Mouse (Mus musculus) spleen, adult 18-20 months (tissue): Measurements from ENCODE around the gene Tbc1d22a.

Experiments used
- DNase-seq, 2 experiments: peaks; one replicate each; pipeline ENCODE4 v3.0.0; 2022; ENCODE audit warnings: mixed read lengths in 2 of 2

Tbc1d22a gene

DNA sequence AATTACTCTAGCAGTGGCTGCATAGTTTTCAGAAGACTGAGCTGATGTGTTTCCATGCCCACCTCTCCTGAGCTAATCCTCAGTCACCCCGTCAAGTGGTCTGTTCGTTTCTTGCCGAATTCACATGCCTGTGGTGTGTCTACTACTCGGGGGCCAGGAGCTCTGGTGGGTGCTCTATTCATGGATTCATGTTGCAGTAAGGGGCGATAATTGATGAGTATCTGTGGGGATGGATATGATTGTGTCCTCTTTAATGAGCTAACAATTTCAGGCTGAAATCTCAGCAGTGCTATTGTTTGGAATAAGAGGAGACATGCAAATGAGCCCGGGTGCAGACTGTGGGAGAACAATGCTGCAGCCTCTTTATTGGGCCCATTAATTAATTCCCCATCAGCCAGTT, 201.7 kb downstream of the Tbc1d22a start:
- no peak for DNase-seq

DNA sequence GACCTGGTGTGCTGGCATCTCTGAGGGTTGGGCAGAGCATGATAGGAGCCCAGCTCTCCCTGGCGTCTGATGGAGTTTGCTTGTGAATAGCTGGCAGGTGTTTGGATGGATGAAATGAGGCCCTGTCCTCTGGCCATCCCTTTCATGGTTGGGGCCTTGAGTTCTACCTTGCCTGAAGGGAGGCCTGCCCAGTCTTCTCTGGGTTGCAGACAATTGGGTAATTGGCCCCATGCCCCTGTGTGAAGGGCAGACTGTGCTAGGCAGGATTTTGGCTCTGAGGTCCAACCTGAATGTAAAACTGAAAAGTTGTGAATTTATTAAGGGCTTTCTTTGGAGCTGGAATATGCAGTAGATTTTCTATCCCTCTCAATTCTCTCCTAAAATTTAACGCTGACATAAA, 204.2 kb downstream of the Tbc1d22a start:
- no peak for DNase-seq

DNA sequence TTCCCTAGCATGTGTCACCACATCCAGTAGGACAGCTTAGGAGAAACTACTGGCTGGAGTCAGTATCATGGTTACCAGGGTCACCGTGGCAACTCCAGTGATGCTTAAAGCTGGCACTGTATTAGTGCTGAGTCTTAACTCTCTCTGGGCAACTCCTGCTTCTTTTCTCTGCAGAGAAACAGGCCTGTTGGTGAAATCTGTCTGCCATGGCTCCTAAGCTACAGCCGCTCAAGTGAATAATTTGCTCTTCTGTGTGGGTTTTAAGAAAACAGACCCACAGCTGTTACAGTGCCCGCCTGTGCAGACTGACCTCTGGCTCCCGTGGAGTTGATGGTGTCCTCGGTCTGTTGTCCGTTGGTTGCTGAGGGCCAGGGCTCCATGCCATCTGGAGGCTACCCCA, 205.4 kb downstream of the Tbc1d22a start:
- no peak for DNase-seq

DNA sequence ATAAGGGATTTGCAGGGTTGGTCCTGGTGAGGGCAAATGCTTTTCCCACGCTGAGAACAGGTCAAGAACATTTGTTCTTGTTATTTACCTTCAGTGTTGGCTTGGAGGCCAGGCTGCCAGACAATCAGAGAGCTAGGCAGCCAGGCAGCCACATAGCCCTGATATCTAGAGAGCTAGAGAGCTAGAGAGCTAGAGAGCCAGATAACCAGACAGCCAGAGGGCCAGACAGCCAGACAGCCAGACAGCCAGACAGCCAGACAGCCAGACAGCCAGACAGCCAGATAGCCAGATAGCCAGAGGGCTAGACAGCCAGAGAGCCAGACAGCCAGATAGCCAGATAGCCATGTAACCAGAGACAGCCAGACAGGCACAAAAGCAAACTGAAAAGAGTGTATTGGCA, 208.6 kb downstream of the Tbc1d22a start:
- no peak for DNase-seq

DNA sequence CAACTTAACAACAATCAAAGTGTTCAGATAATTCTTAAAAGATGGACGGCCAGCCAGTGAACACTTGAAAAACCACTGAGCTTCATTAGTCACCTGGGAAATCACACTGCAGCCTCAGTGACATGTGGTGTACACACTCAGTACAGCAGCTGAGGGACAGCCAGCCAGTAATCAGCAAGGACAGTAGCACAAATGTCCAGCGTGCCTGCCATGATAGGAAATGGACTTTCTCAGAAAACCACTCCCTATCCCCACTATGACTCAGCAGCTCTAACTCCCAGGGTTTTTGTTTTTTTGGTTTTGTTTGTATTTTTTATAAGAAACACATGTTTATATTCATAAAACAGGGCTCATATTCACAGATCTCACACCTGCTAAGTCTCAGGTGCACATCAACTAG, 209.6 kb downstream of the Tbc1d22a start:
- no peak for DNase-seq

DNA sequence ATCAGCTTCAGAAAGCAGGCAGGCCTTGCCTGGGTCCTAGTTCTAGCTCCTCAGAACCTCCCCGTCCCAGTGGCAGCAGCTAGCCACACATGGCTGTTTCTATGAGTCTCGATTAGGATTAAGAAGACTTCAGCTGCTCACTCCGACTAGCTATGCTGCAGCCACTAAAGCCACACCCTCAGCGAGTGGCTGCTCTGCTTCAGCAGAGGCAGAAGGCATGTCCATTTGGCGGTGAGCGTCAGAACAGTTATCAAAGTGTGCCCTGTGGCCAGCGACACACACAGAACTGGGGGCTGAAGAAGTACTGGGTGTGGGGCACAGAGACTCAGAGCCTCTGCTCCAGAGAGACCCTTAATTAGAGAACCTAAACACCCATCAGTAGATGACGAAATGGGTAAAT, 210.7 kb downstream of the Tbc1d22a start:
- DNase-seq = no peak

DNA sequence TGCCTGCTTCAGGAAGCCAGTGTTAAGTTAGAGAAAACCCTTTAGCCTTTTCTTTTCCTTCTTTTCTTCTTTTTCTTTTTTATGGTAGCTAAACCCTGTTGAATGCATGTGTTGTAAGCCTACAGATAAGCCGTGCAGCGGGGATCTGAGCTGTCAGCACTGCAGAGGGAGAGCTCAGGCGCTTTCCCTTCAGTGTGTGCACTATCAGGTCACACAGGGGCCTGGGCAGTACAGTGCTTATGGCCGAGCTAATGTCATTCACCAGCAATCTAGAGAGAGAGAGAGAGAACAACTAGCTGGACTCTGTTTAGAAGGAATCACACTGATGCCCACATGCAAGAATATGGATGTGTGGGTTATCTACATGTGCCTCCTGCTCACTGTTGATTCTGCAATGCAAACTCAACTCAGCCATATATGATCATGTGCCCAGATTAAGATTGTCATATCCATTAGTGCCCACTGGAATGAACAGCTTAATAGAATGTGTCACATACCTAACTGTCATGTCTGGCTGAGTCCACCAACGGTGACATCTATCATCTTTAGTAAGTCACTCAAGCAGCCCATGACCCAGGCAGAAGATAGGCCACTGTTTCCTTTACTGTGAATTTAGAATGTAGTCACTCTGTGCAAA, 212.2 kb downstream of the Tbc1d22a start:
- no peak for DNase-seq

DNA sequence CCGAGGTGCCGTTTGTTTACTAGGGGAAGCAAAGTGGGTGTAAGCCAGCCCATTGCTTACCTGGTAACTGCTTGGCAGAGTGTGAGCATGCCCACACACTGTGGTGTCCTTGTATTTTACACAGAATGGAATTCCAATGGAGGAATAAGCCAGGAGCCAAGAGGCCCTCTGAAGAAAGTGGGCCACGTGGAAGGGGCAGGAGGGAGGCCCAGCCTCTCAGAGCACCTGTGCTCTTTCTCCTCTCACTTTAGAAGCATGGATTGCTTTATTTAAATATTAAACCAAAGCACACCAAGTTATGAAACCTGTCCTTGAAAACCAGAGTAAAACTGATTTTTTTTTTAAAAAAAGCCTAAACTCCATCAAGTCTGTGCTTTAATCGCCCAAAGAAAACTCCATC, 213.2 kb downstream of the Tbc1d22a start:
- DNase-seq = no peak

DNA sequence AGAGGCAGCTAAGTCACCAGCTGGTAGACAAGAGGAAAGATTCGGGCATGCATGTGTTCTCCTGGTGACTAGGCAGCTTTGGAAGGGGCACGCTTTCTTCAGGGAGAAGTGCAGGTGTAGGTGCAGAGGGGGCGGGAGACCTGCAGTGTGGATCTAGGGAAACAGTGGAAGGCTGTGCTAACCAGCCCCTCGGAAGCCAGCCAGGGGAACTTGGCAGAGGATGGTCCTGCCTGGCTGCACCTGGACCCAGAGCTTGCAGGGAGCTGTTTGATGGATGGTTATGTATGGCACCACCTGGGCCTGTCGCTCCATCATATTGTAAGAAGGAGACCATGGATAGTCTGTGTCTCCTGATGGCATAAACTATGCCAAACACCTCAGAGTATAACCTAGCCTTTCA, 214.2 kb downstream of the Tbc1d22a start:
- DNase-seq = no peak

DNA sequence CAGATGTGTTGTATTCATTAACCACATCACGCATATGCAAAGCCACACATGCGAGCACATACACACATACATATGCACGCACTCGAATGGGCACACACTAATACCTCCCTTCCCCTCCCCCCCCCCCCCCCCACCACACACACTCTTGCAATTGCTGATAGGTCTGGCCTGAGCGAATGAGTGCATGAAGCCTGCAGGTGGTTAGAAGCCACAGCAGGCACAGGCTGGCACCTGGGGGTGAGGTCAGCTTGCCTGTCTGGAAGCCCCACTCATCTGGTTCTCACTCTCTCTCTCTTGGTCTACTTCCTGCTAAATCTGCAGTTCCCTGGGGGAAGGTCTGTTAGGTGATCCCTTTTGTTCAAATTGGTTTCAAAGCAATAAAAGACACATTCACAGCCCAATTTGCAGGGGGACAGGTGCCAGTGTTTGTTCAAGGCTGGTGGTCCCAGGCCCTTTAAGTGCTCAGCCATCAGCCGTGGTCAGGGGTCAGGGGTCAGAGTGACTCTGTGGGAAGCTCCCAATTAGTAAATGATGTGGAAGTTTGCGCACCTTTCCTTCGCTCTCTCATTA, 215.6 kb downstream of the Tbc1d22a start:
- no peak for DNase-seq

DNA sequence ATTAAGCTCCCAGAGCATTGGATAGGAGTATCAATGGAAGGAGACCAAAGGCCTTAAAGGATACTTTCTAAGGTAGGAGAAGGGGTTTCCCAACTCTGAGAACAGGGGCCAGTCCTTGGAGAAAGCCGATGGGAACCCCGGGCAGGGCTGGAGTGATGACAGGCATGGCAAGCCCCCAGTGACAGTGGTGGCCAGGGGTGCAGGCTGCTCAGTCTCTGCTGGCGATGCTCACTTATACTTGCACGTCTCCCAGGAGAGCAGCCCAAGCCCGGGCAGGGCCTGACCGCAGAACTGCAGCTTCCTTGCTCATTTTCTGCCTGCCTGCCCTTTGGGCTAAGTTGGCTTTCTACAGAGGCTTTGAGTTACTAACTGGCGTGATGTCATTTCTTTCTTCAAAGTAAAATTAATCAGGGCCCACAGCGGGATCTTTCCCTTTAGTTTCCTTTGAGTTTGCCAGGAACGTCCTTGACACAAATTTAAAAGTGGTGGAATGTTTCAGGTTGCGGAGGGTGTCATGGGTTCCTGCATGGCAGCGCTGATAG, 217.4 kb downstream of the Tbc1d22a start:
- no peak for DNase-seq

DNA sequence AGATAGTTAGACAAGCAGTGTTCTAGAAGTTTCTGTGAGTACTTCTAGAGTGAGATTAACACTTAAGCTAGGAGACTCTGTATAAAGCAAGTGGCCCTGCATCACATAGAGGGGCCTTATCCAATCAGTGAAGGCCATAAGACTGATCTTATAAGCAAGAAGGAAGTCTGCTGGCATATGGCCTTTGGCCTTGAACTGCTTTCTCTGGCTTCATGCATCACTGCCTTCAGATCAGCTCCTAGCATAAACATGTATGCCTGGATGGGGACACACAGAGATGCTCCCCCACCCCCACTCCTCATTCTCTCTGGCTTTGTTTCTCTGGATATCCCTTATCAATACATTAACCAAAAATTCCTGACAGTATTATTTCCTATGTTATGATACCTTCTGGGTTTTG, 218.5 kb downstream of the Tbc1d22a start:
- no peak for DNase-seq

DNA sequence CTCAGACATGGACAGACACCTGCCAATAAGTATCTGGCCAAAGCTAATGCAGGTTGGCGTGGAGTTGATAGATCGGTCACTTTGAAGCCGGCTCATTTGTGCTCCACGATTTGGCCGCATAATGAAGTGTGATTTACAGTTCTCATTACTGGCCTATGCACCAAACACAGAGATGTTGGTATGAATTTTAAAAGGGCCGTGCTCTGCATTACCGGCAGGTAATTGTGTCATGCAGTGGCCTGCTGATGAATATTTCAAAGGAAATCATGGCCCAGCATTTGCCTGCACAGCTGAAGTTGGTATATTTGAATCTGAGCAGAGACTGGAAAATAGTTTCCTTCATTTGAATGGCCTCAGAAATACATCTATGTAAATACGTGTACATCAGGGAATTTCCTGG, 219.1 kb downstream of the Tbc1d22a start:
- no peak for DNase-seq

DNA sequence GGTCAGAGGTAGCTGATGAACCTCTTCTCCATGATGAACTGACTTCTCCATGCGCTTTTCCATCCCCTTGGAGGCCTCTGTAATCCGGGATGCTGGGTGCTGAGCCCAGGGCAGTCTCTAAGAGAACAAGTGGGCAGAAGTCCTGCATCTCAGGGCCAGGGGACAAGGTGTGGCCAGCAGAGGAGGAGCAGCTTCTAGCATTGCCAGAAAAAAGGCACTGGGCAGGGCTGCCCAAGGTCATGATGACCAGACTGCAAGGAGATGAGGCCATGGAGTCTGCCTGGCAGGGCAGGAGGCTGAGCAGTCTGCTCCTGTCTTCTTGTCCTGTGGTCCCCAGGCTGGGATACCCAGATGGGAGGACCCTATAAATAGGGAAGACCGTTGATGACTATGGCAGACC, 220.0 kb downstream of the Tbc1d22a start:
- no peak for DNase-seq

DNA sequence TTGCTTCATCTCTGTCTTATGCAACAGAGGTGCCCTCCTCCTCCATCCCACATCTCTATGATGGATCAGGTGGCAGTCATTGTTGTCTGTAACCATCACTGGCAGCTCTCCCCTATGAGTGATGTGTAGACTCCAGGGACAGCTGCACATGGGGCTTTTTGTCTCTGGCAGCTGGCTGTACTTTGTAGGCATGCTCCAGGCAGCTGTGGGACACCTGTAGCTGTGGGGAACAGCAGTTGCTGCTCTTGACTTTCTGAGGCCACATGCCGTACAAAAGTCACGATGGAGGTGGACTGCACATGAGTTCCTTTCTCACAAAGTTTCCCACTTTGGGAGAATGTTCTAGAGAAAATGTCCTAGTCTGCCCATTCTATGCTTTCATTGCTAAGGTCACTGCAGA, 223.1 kb downstream of the Tbc1d22a start:
- no peak for DNase-seq

DNA sequence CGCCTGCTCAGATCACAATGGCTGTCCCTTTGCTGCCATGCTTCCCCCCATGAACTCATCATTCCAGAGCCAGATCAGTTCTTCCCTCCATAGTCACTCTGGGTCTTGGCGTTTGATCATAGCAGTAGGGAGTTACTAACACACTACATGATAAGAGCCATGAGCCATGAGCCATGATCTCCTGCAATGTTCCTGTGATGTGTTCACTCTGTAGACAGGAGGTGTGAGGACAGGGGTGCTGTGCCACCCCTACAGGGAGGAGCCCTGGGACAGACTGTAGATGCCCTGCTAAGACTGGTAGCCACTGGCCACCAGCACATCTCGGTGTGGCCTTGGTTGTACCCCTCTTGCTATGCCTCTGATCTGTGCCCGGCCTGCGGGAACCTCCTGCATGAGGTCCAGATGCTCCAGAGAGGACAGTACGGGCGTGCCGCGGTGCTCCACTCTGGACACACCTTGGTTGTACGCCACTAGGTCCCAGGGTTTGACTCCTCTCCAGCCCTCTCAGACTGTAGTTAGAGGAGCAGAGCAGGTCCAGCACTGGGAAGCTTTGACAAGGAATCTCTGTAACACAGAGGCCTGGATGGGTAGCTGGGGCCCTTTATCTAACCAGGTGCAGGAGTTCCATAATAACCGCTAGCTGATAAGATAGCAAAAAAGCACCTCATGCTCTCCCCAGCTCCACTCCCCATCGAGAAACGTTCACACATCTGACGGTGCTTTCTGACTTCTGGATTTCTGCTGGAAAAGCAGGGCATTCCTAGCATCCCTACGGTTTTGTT, 224.9 kb downstream of the Tbc1d22a start:
- DNase-seq = no peak

DNA sequence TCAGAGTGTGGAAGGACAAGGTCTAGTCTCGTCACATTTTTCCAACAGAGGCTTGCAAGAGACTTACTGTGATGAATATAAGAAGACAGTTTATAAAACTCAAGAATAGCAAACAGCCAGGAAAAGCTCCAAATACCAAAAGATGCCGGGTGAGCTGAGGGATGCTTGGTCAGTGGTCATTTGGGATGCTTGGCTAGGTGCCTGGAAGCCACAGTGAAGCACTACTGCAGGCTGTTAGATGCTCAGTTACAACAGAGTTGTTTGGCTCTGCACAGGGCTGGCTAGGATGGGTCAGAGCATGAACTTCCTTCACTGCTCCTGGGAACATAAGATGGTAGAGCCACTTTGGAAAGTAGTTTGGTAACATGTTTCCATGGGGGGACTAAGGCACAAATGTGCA, 230.0 kb downstream of the Tbc1d22a start:
- no peak for DNase-seq

DNA sequence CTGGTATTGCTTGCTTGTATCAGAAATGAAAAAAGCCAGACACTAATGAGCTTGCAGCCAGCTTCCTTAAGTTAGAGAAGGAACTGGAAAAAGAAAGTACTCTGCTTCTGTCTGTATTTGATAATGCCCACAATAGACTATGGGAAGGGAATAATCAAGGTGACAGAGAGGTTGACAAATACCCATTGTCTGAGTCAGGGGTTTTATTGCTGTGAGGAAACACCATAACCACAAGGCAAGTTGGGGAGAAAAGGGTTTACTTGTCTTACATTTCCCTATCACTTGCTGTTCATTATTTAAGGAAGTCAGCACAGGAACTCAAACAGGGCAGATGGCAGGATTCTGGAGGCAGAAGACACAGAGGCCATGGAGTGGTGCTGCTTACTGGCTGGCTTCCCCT, 231.8 kb downstream of the Tbc1d22a start:
- DNase-seq = no peak

DNA sequence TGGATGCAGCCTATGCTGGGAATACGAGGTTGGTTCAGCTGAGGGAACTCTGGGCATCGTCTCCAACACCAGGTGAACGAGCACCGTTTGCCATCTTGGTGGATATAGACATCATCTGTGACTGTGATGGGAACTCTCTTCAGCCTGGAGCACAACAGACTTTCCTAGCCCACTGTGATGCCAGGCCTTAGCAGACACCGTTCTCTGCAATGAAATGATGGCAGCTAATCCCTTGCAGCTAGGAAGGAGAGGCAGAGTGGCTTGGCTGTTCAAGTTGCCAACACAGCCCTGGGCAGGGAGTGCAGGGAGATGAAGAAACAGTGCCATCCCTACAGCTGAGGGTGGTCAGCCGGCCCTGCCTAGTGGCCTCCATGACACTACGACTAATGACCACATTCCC, 233.0 kb downstream of the Tbc1d22a start:
- DNase-seq = no peak

DNA sequence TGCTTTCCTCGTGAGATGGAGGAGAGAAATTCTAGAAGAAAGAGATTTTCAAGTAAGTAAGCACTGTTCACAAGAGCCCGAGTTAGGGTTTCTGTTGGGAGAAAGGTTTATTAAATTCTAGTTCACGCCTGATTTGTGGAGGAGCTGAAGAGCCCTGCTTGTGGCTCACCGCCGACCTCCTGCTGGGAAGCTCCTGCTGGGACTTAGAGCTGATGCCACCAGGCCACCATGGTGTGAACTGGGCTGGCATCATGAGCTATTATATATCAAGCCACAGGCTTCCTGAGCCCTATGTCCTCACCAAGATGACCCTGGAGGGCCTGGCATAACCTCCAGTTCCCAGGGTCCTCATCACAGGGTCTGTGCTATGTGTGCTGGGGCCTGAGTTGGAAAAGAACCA, 235.0 kb downstream of the Tbc1d22a start:
- DNase-seq = no peak

DNA sequence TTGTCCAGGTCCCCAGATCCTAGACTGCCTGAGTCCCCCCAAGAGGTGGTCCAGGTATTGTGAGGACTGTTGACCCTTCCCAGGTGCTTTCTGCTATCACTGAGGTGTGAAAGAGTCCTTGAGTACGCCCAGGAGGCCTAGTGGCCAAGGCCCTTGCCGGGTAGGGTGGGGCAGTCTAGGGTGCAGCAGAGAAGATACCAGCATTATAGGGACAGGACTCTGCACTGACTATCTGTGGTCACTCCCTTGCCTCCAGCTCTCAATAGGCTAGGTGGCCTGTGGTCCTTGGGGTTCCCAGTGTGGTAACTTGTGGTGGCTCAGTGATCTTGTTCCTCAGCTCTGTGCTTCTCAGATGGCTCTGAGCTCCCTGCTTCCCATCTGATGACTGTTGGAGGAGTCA, 235.5 kb downstream of the Tbc1d22a start:
- no peak for DNase-seq

DNA sequence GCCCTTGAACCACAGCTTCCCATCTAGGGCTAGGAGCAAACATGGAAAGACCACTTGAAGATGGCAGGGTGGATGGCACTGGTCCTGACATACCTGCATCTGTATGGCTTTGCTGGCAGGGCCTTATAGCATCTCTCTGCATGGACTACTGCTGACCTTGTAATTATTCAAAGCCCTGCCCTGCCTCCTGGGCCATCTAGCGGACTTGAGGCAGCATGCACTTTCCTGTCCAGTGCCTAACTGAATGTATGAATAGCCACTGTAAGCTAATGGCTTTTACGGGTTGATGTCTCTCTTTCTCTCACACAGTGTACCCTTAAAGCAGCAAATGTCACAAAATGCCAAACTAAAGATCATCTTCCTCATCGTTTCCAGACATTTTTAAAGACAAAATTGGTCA, 245.2 kb downstream of the Tbc1d22a start:
- DNase-seq = no peak

DNA sequence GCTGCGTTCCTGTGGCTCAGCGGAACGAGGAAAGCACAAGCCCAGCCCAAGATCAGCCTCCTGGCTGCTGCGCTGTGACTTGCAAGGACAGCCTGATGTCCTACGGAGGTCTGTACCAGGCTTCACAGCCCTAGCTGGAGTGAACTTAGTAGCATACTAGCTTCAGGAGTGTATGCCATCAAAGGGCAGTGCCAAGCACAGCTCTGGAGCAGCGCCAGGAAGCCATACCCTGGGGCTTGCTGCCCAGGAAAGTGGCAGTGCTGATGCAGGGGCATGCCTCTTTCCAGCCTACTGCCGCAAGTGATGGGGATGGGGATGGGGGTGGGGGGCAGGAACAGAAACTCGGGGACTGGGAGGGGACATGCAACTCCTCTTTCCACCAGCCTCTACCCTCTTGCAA, 248.4 kb downstream of the Tbc1d22a start:
- DNase-seq = no peak

DNA sequence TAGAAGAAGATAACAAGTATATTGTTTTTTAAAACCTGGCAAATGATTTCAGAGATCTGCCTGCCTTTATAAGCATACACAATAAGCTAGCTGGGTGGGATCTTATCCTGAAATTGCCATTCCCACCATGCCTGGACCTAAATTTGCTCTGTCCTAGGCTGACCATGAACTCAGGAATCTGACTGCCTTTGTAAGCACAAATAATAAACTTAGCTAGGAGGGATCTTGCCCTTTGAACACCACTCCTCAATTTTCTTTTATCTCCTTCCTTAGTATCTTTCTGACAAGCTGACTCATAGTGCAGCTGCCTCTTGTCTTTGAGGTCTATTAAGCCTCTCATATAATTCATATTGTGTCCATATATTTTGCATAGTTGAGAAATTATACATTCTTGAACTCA, 253.8 kb downstream of the Tbc1d22a start:
- DNase-seq = no peak
